Mouse (Mus musculus): ENCODE results near the gene Mmgt2. TPM values are rescaled to one million over a fixed set of nuclear protein-coding genes. Genes with fewer than 3 reads are reported as not detected.

Gene Mmgt2
- polyA plus RNA-seq, 1 experiment = 29.1 TPM

GRCm38 (mm10) chr11:62642023-62642844 is 6.2 kb upstream of the Mmgt2 start:
- H3K79me2 ChIP-seq (ENCODE audit: control insufficient read depth, insufficient read depth) = peaks cover 80% of the 10 kb centered on the region
- peaks cover 8% of the 10 kb centered on the region for H3K79me3 ChIP-seq (ENCODE audit: low read depth)

GRCm38 (mm10) chr11:62643011-62643631 is 5.3 kb upstream of the Mmgt2 start:
- TF ChIP-seq CTCF (IDR thresholded peaks at IDR 0.05; ENCODE audit: control insufficient read depth, insufficient read depth, insufficient read length) (no peak), MYOD1 (IDR thresholded peaks at IDR 0.05; ENCODE audit: control insufficient read depth, insufficient read length, low read depth) (no peak)
- H3K36me3 ChIP-seq (ENCODE audit: control insufficient read depth, insufficient read depth) = no peaks in the 10 kb centered on the region
- H3K79me2 ChIP-seq (ENCODE audit: control insufficient read depth, insufficient read depth) = peaks cover 86% of the 10 kb centered on the region
- no peak overlapping the region for H3K4me3 ChIP-seq (ENCODE audit: insufficient read depth, poor library complexity, severe bottlenecking)
- H3ac ChIP-seq (ENCODE audit: control insufficient read depth, insufficient read length, low read depth) = no peak overlapping the region
- H3K79me3 ChIP-seq (ENCODE audit: low read depth) = peaks cover 8% of the 10 kb centered on the region
- H3K27me3 ChIP-seq (ENCODE audit: control insufficient read depth, insufficient read depth, insufficient read length) = no peaks in the 10 kb centered on the region

More at GRCm38 (mm10) chr11:62642023-62642844, 6.2 kb upstream of the Mmgt2 start:
- Histone ChIP-seq H3K4me3 (ENCODE audit: insufficient read depth, poor library complexity, severe bottlenecking) (no peak overlapping the region), H3K27me3 (ENCODE audit: control insufficient read depth, insufficient read depth, insufficient read length) (no peaks in the 10 kb centered on the region), H3K36me3 (ENCODE audit: control insufficient read depth, insufficient read depth) (no peaks in the 10 kb centered on the region), H3ac (ENCODE audit: control insufficient read depth, insufficient read length, low read depth) (no peak overlapping the region)
- no peak for TF ChIP-seq MYOD1 (IDR thresholded peaks at IDR 0.05; ENCODE audit: control insufficient read depth, insufficient read length, low read depth)
- no peak for TF ChIP-seq MAX (IDR thresholded peaks at IDR 0.05)
- TF ChIP-seq USF1 (IDR thresholded peaks at IDR 0.05; ENCODE audit: low read depth) = no peak

GRCm38 (mm10) chr11:62643681-62644363 is 4.6 kb upstream of the Mmgt2 start:
- Histone ChIP-seq H3K79me2 (ENCODE audit: control insufficient read depth, insufficient read depth) (peaks cover 79% of the 10 kb centered on the region), H3ac (ENCODE audit: control insufficient read depth, insufficient read length, low read depth) (no peak overlapping the region), H3K4me3 (ENCODE audit: insufficient read depth, poor library complexity, severe bottlenecking) (no peak overlapping the region), H3K36me3 (ENCODE audit: control insufficient read depth, insufficient read depth) (no peaks in the 10 kb centered on the region), H3K79me3 (ENCODE audit: low read depth) (peaks cover 8% of the 10 kb centered on the region), H3K27me3 (ENCODE audit: control insufficient read depth, insufficient read depth, insufficient read length) (no peaks in the 10 kb centered on the region)
- TF ChIP-seq MYOG (IDR thresholded peaks at IDR 0.05; ENCODE audit: control insufficient read depth, extremely low read depth, insufficient read length) (no peak), CEBPB (IDR thresholded peaks at IDR 0.05; ENCODE audit: low read depth) (no peak), USF1 (IDR thresholded peaks at IDR 0.05; ENCODE audit: low read depth) (no peak), FOSL1 (IDR thresholded peaks at IDR 0.05; ENCODE audit: insufficient read depth, low read length, poor library complexity, severe bottlenecking) (no peak), CTCF (IDR thresholded peaks at IDR 0.05; ENCODE audit: control insufficient read depth, insufficient read depth, insufficient read length) (no peak)

GRCm38 (mm10) chr11:62644602-62645336 is 3.7 kb upstream of the Mmgt2 start:
- no peaks in the 10 kb centered on the region for H3K27me3 ChIP-seq (ENCODE audit: control insufficient read depth, insufficient read depth, insufficient read length)
- no peaks in the 10 kb centered on the region for H3K36me3 ChIP-seq (ENCODE audit: control insufficient read depth, insufficient read depth)
- no peak overlapping the region for H3ac ChIP-seq (ENCODE audit: control insufficient read depth, insufficient read length, low read depth)
- peaks cover 10% of the 10 kb centered on the region for H3K79me3 ChIP-seq (ENCODE audit: low read depth)
- H3K79me2 ChIP-seq (ENCODE audit: control insufficient read depth, insufficient read depth) = peaks cover 75% of the 10 kb centered on the region
- no peak for TF ChIP-seq CEBPB (IDR thresholded peaks at IDR 0.05; ENCODE audit: low read depth)
- no peak for TF ChIP-seq CTCF (IDR thresholded peaks at IDR 0.05; ENCODE audit: control insufficient read depth, insufficient read depth, insufficient read length)
- TF ChIP-seq MYOG (IDR thresholded peaks at IDR 0.05; ENCODE audit: control insufficient read depth, extremely low read depth, insufficient read length) = no peak
- no peak for TF ChIP-seq FOSL1 (IDR thresholded peaks at IDR 0.05; ENCODE audit: insufficient read depth, low read length, poor library complexity, severe bottlenecking)
- no peak for TF ChIP-seq USF1 (IDR thresholded peaks at IDR 0.05; ENCODE audit: low read depth)
- TF ChIP-seq MAX (IDR thresholded peaks at IDR 0.05) = no peak
- no peak overlapping the region for H3K4me3 ChIP-seq (ENCODE audit: insufficient read depth, poor library complexity, severe bottlenecking)

- Histone ChIP-seq H3K27me3 (ENCODE audit: control insufficient read depth, insufficient read depth, insufficient read length) (no peaks in the 10 kb centered on the region), H3K4me3 (ENCODE audit: insufficient read depth, poor library complexity, severe bottlenecking) (no peak overlapping the region), H3K79me2 (ENCODE audit: control insufficient read depth, insufficient read depth) (peaks cover 75% of the 10 kb centered on the region), H3K36me3 (ENCODE audit: control insufficient read depth, insufficient read depth) (no peaks in the 10 kb centered on the region), H3ac (ENCODE audit: control insufficient read depth, insufficient read length, low read depth) (no peak overlapping the region), H3K79me3 (ENCODE audit: low read depth) (peaks cover 13% of the 10 kb centered on the region)
- TF ChIP-seq USF1 (IDR thresholded peaks at IDR 0.05; ENCODE audit: low read depth) = no peak
Observed at GRCm38 (mm10) chr11:62645337-62645675, 3.2 kb upstream of the Mmgt2 start.

Data from C2C12 (cell line).